Mouse (Mus musculus) spleen, adult 12 weeks (tissue): ENCODE results near the gene Slco2a1.

Experiments
- DNase-seq: peaks from one replicate; pipeline ENCODE4 v3.0.0; 2022; ENCODE audit warnings: low spot score

Gene Slco2a1

DNA sequence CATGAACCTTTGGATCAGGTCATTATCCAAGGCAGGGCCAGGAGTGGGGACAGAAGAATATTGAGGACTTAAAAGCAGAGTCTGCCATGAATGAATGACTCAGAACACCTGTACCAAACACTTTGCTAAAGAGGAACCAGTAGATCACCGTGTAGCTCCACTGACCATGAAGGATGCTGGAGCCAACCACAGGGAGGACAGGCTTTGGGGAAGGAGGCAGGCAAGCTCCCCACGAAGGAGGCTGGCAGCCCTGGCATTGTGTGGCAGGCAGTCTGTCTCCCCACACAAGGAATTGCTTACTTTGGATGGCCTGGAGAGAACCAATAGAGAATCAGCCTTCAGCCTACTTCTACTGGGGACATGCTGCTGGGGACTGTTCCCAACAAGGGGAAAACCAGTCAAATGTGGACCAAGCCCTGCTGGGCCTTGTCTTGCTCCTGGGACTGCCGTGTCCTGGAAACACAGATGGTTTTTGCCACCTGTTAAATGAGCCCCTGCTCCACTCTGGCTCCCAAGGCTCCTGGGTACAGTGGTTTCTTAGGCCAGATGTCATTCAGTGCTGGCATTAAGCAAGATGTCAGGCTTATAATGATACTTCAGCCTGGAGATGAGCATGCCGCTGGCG lies 130.3 kb downstream of the Slco2a1 start:
- no peak for DNase-seq

DNA sequence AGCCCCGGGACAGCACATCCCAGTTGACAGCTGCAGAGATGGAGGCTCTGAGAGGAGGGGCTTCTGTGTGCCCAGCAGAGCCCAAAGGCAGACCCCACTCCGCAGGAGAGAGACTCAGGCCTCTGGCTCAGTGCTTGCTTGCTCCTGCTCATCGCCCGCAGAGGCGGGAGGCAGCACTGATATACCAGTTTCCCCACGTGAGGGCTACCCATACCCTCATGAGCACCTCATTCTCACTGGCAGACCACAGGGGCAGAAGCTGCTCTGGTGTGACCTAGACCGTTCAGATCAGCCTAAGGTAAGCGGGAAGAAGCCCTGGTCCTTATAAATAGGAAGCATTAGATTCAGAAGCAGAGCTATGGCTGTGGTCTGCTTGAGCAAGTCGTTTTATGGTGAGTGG lies 131.3 kb downstream of the Slco2a1 start:
- DNase-seq, result no peak

DNA sequence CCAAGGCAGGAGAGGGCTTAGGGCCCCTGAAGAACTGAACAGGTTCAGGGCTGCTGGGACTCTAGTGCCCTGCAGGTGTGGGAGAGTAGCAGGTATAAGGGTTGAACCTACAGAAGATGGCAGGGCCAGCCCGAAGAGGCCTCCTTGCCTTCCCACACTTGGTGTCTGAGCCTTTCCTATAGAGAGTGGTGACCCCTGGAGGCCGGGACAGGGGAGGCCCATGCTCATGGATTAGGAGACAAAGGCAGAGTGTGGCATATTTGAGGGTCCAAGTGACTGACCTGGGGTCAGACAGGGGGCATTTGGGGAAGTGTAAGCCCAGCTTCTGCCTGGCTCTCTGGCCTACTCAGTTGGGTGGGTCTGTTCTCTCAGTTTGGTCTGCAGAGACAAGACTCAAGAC lies 131.7 kb downstream of the Slco2a1 start:
- no peak for DNase-seq

DNA sequence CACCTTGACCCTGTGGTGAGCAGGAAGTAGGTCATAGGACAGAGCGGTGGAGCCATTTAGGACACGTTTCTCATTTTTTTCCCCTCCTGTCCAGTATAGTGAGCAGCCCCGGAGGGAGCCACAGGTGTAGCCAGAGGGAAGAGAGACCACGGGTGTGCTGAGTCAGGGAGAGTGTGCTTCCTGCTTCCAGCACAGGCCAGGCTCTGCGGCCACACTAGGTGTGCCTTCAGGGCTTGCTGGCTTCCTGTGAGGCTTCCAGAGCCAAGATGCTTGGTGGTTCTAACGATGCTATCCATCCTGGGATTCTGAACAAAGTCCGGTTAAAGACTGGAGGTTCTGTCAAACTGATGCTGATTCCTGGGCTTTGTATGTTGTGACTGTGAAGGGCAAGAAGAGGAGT lies 133.0 kb downstream of the Slco2a1 start:
- no peak for DNase-seq

DNA sequence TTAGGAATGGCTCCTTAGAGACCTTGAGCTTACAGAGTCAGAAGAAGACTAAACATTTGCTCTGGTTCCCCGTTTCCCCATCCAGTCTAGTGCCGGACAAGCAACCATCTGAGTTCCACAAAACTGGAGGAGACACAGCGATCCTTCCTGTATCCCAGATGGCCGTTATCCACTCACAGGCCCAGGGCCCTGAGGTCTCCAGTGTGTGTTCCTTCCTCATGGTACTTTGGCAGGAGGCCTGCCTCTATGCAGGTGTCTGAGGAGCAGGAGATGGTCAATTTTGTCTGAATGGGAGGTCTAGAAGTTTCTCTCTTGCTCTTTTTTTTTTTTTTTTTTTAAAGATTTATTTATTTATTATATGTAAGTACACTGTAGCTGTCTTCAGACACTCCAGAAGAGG lies 136.2 kb downstream of the Slco2a1 start:
- no peak for DNase-seq

DNA sequence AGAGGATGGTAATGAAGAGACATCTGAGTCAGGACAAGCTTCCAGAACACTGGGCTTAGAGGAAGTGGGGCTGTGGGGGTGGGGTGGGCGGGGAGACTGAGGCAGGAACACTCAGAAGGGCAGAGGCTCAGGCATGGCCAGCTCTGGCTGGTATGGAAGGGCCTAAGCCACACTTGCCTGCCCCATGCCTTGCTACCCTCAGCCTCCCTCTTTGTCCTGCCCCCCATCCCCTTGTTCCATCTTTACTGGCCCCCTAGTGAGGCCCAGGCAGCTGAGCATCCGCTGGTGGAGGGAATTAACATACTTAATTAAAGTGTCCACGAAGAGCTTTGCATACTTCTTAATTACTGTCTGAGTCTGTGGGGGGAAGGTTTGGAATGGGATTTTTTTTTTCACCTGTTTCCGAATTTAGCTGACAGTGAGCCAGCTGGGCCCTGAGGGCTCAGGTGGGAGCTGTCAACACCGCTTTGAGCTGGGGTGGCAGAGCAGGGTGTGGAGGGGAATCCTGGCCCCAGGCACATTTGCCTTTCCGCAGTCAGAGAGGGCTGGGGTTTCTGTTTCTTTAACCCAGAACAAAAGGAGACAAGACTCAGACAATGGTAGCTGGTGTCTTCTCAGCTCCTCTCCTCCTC lies 145.1 kb downstream of the Slco2a1 start:
- DNase-seq, result no peak

- no peak for DNase-seq
These were observed 146.0 kb downstream of the Slco2a1 start for GRCm38 (mm10) chr9:103134450-103135030.

DNA sequence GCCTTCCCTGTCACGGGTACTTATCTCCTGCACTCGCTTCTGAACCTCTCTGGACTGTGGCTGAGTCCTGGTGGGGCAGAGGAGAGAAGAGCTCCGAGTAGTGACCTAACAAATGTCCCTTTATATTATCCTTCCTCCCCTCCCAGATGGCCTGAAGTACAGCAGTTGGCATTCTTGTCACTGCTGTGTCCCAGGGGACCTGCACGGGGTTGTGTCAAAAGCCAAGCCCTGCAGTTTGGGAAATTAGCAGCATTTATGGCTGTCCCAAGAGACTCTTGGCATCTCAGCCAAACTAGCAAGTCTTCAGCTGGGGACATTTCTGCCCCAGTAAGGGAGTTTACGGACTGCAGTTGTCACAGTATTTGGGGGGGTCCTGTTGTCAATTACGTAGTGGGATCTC lies 151.0 kb downstream of the Slco2a1 start:
- DNase-seq, result no peak

DNA sequence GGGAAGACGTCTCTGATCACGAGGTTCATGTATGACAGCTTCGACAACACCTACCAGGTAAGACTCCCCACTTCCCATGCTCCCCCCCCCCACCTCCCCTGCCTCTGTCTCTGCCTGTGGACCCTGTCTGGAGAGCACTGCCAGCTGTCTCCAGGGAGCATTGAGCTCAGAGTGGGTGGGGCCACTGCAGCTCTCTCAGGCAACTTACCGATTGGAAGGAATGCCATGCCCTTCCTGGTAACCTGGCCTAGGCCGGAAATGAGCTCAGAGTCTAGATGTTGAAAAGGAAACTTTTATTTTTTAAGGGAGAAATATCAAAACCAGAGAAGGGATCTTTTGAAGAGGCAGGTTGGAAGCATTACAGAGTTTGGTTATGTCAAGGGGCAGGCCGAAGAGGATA lies 151.9 kb downstream of the Slco2a1 start:
- no peak for DNase-seq

DNA sequence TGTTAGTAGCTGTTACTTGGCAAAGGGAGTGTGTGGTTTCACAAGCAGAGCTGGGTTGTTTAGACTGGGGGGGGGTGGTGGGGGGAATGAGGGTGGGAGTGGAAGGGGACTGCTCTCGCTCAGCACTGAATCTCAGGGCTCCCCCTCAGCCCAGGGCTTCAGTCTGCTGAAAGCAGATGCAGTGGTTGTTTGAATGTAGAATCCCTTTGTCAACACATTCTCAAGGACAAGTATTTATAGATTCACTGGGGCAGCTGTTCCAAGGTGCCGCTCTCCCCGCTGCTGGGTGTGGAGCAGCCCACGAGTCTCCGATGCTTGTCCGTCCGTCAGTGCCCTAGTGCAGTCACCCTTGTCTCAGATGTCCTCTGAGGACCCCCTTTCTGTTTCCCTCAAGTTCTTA lies 152.8 kb downstream of the Slco2a1 start:
- DNase-seq, result no peak

DNA sequence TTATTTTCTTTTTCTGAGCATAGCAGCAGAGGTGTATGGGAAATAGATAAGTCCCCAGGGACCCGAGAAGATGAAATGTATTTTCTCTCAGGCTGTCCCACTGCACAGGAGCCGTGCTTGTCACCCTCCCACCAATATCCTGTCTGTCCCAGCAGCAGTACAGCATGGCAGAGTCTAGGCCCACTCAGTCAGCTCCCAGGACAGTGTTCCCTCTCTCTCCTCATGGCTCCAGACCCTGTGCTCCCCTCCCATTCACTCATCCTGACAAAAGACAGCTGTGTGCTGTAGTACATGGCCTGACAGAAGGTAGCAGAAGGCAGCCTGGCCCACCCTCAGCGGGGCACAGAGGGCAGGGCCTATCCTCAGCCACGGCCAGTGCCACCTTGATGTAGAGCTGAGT lies 155.4 kb downstream of the Slco2a1 start:
- DNase-seq, result no peak

GRCm38 (mm10) chr9:103145351-103145750 lies 156.8 kb downstream of the Slco2a1 start:
- no peak for DNase-seq
